Mouse (Mus musculus) stomach, postnatal 0 days (tissue): ENCODE data around the gene Plekhn1. TPM values are rescaled to one million over a fixed set of nuclear protein-coding genes. Genes with fewer than 3 reads are reported as not detected.
A peak's percentile ranks its signal among the peaks of the same experiment; 100 is the strongest.

ENCODE experiments used
- ATAC-seq: fragments of 200-750 bp; cut with Nextera tagmentation; 2 replicates; pipeline ENCODE4 v1.8.0; 2017; ENCODE audit not compliant: low FRiP score, low TSS enrichment
- DNase-seq: peaks from one replicate; pipeline ENCODE4 v3.0.0-alpha.2; 2016; ENCODE audit warnings: low spot score
- H3K27ac ChIP-seq: fragments of 300-500 bp; sonication (generic); replicated peaks from 2 replicates; pipeline ENCODE4 v1.5.1; 2014; ENCODE audit warnings: mild to moderate bottlenecking, control low read depth
- H3K27me3 ChIP-seq: fragments of 300-500 bp; sonication (generic); 2 replicates; pipeline ENCODE4 v1.6.1; 2014; ENCODE audit warnings: low read length; ENCODE audit not compliant: control insufficient read depth, insufficient read depth
- H3K36me3 ChIP-seq: fragments of 300-500 bp; sonication (generic); 2 replicates; pipeline ENCODE4 v1.6.1; 2014; ENCODE audit warnings: low read length, mixed read lengths; ENCODE audit not compliant: control insufficient read depth, insufficient read depth
- H3K4me1 ChIP-seq: fragments of 300-500 bp; sonication (generic); replicated peaks from 2 replicates; pipeline ENCODE4 v1.6.1; 2014; ENCODE audit warnings: antibody characterized with exemption; ENCODE audit not compliant: control insufficient read depth, insufficient read depth
- H3K4me2 ChIP-seq: fragments of 300-500 bp; sonication (generic); replicated peaks from 2 replicates; pipeline ENCODE4 v1.6.1; 2014; ENCODE audit warnings: low read depth, mild to moderate bottlenecking, control low read depth, moderate library complexity
- H3K4me3 ChIP-seq: fragments of 300-500 bp; sonication (generic); 2 replicates; pipeline ENCODE4 v1.5.1; 2014; ENCODE audit warnings: low read depth, low read length, control low read depth
- H3K9ac ChIP-seq: fragments of 300-500 bp; sonication (generic); 2 replicates; pipeline ENCODE4 v1.6.1; 2014; ENCODE audit warnings: mild to moderate bottlenecking, low read length, control low read depth, mixed read lengths
- H3K9me3 ChIP-seq: fragments of 300-500 bp; sonication (generic); 2 replicates; pipeline ENCODE4 v1.6.1; 2016; ENCODE audit warnings: low read length; ENCODE audit not compliant: control insufficient read depth
- CTCF ChIP-seq: IDR thresholded peaks from 2 replicates; pipeline ENCODE4 v1.5.1; 2016; ENCODE audit warnings: antibody characterized with exemption, low read depth, mild to moderate bottlenecking, moderate library complexity
- EP300 ChIP-seq: optimal IDR thresholded peaks from 2 replicates; pipeline ENCODE3; 2016; ENCODE audit warnings: antibody characterized with exemption
- WGBS: fragments of 180-500 bp; shearing (Covaris S2); extraction: QIAGEN DNeasy Blood & Tissue Kit; methylation state at CpG from one replicate; pipeline ENCODE4 v1.1.7; 2014; 5-methylcytosine and 5-hydroxymethylcytosine counted together
- polyA plus RNA-seq: library from polyadenylated mRNA; unstranded; fragments of >200 nt; fragmentation: Nextera tagmentation; extraction: Ambion mirVana; gene quantifications from 2 replicates; pipeline ENCODE4 v1.2.1, GENCODE M21; 2015

Plekhn1 gene
- polyA plus RNA-seq, 1 experiment from 2014 or later, result 34.0 TPM

DNA sequence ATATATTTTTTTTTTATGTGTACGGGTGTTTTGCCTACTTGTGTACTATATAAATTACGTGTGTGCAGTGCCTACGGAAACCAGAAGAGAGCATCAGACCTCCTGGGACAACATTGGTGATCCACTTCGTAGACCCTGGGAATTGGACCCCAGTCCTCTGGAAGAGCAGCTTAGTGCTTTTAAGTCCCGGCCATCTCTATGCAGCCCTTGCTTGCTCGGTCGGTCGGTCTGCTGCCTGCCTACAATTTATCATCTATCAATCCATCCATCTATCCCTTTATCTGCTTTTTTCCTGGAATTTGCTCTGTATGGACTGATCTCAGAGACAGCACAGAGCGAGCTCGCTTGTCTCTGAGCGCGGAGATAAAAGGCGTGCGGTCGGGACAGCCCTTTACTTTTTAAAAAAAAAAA, 708 bp upstream of the Plekhn1 start:
- no peaks in the 10 kb centered on the region for H3K9me3 ChIP-seq
- no peak for DNase-seq
- ATAC-seq, result no peak
- H3K4me1 ChIP-seq, result no peaks in the 10 kb centered on the region; the same call in 1 of the 2 replicates
- H3K4me3 ChIP-seq, result peak overlapping the region; percentile 87
- peak overlapping the region; percentile 56; the same call in 1 of the 2 replicates for H3K9ac ChIP-seq
- H3K4me2 ChIP-seq, result peak overlapping the region; percentile 96
- peaks cover 14% of the 10 kb centered on the region for H3K36me3 ChIP-seq
- H3K27me3 ChIP-seq, result no peaks in the 10 kb centered on the region
- H3K27ac ChIP-seq, result peak overlapping the region; percentile 93
- TF ChIP-seq EP300, result no peak
- peak; percentile 55; the same call in 1 of the 2 replicates for TF ChIP-seq CTCF
- WGBS, result 2% methylated on average over 15 of the region's 15 CpGs

DNA sequence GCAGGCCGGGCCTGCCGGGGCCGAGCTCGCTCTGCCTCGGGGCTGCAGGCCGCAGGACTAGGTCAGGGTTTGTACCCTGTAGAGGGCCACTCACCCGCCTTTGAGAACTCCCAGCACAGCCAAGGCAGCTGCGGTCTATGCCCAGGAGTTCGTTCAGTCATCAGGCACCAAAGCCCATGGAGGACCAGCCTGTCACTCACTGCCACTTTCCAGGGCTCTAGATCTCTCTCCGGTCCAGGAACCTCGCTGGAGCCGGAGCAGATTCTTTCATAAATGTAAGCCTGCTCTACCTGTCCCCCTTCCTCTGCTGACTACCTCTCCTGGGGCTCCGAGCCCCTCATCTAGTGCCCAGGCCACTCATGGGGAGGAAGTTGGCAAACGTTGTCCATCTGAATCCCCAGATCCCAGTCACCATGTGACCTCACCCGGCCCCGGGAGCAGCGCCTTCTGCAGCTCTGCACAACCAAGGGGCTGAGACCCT, 596 bp downstream of the Plekhn1 start:
- H3K4me3 ChIP-seq, result peak overlapping the region; percentile 65
- H3K4me2 ChIP-seq, result peak overlapping the region; percentile 96
- no peaks in the 10 kb centered on the region for H3K9me3 ChIP-seq
- no peaks in the 10 kb centered on the region; the same call in 1 of the 2 replicates for H3K4me1 ChIP-seq
- DNase-seq, result peak; percentile 36
- peak overlapping the region; percentile 67 for H3K9ac ChIP-seq
- H3K27me3 ChIP-seq, result no peaks in the 10 kb centered on the region
- no peak for ATAC-seq
- H3K27ac ChIP-seq, result peak overlapping the region; percentile 49; the same call in 1 of the 2 replicates
- 7% methylated on average over 17 of the region's 17 CpGs for WGBS
- no peak for TF ChIP-seq CTCF
- no peak for TF ChIP-seq EP300
- peaks cover 16% of the 10 kb centered on the region for H3K36me3 ChIP-seq

GRCm38 (mm10) chr4:156228393-156229024, 6.1 kb downstream of the Plekhn1 start:
- no peak for TF ChIP-seq EP300
- TF ChIP-seq CTCF, result no peak
- Histone ChIP-seq H3K27ac (peak overlapping the region; percentile 81), H3K4me1 (peaks cover 4% of the 10 kb centered on the region), H3K27me3 (no peaks in the 10 kb centered on the region), H3K9ac (peak overlapping the region; percentile 53), H3K4me3 (peak overlapping the region; percentile 36), H3K9me3 (no peaks in the 10 kb centered on the region), H3K36me3 (peaks cover 14% of the 10 kb centered on the region), H3K4me2 (peak overlapping the region; percentile 51)
- 22% methylated on average over 12 of the region's 12 CpGs for WGBS
- ATAC-seq (peak; percentile 69), DNase-seq (peak; percentile 70)

DNA sequence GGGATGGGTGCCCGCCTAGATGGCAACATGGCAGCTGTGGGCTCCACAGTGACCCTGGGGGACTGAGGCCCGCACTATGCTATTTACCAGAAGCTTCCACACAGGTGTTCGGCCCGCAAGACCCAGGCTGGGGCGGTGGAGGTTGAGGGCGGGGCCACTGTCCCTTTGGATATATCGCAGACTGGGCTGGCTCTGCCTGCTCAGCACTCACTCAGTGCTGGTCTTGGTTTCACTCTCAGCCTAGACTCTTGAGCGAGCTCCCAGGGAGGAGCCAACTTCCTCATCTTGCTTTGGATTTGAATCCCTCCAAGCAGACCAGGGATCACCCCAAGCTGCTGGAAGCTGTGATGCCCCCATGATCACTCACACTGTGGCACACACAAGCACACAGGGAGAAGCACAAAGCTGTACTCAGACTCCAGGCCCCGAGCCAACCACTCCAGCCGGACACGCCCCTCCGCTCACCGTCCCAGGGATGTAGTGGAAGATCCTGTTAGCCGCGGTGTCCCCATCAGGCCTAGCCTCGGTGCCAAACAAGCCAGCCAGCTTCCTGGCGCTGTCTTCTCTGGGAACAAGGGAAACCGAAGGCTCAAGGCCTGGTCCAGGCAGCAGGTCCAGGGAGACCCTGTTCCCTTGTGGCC, 6.8 kb downstream of the Plekhn1 start:
- Histone ChIP-seq H3K36me3 (peaks cover 11% of the 10 kb centered on the region), H3K4me1 (peaks cover 4% of the 10 kb centered on the region), H3K9me3 (no peaks in the 10 kb centered on the region), H3K9ac (peak overlapping the region; percentile 53), H3K27ac (peak overlapping the region; percentile 81), H3K27me3 (no peaks in the 10 kb centered on the region), H3K4me2 (peak overlapping the region; percentile 51), H3K4me3 (peak overlapping the region; percentile 36)
- 26% methylated on average over 18 of the region's 18 CpGs for WGBS
- ATAC-seq (peak; percentile 43), DNase-seq (peak; percentile 57)
- TF ChIP-seq EP300 (no peak), CTCF (no peak)

GRCm38 (mm10) chr4:156224276-156224675, 10.4 kb downstream of the Plekhn1 start:
- TF ChIP-seq CTCF, result no peak
- TF ChIP-seq EP300, result no peak
- no peak overlapping the region for H3K27ac ChIP-seq
- H3K4me1 ChIP-seq, result peaks cover 4% of the 10 kb centered on the region
- 76% methylated on average over 2 of the region's 2 CpGs for WGBS
- ATAC-seq (no peak), DNase-seq (no peak)
- no peak overlapping the region for H3K4me2 ChIP-seq
- no peaks in the 10 kb centered on the region for H3K9me3 ChIP-seq
- no peaks in the 10 kb centered on the region for H3K36me3 ChIP-seq
- H3K9ac ChIP-seq, result no peak overlapping the region
- H3K27me3 ChIP-seq, result no peaks in the 10 kb centered on the region
- H3K4me3 ChIP-seq, result no peak overlapping the region

GRCm38 (mm10) chr4:156219936-156220335, 14.7 kb downstream of the Plekhn1 start:
- Histone ChIP-seq H3K4me1 (no peaks in the 10 kb centered on the region), H3K4me3 (no peak overlapping the region), H3K9ac (no peak overlapping the region), H3K4me2 (no peak overlapping the region), H3K36me3 (no peaks in the 10 kb centered on the region), H3K27ac (no peak overlapping the region), H3K9me3 (no peaks in the 10 kb centered on the region), H3K27me3 (no peaks in the 10 kb centered on the region)
- WGBS, result 92% methylated on average over 11 of the region's 11 CpGs
- TF ChIP-seq CTCF (no peak), EP300 (no peak)
- DNase-seq (no peak), ATAC-seq (no peak)
